Mouse (Mus musculus) naive thymus-derived CD4-positive, alpha-beta T cell, adult 2 months (primary cell): ENCODE results near the gene Dhrs1.

ENCODE experiments used
- DNase-seq: peaks from one replicate; pipeline ENCODE4 v3.0.0-alpha.2; 2011; ENCODE audit warnings: low read depth

Dhrs1 gene

GRCm38 (mm10) chr14:55745180-55745860, at the start of gene Dhrs1, which contains the start of gene Nop9:
Gene Dhrs1 (minus strand): TSS chr14:55745690.
Gene Nop9 (plus strand): TSS chr14:55745693.
- DNase-seq, result peak; percentile 88

- DNase-seq, result no peak
Measured at GRCm38 (mm10) chr14:55793946-55794345, 48.5 kb upstream of the Dhrs1 start.

GRCm38 (mm10) chr14:55793461-55793860, 48.0 kb upstream of the Dhrs1 start:
- no peak for DNase-seq

GRCm38 (mm10) chr14:55788256-55789050, 43.0 kb upstream of the Dhrs1 start, which contains the start of gene Ripk3:
Gene Ripk3 (minus strand): TSS chr14:55788865.
- DNase-seq, result peak; percentile 82

GRCm38 (mm10) chr14:55787731-55788130, 42.2 kb upstream of the Dhrs1 start:
- DNase-seq, result peak; percentile 16

- no peak for DNase-seq
Measured at GRCm38 (mm10) chr14:55785195-55785594, 39.7 kb upstream of the Dhrs1 start.

GRCm38 (mm10) chr14:55783958-55784235, 38.4 kb upstream of the Dhrs1 start, which contains the start of gene Adcy4:
Gene Adcy4 (minus strand): TSS chr14:55784095.
- no peak for DNase-seq

GRCm38 (mm10) chr14:55783171-55783957, 37.9 kb upstream of the Dhrs1 start:
- DNase-seq, result no peak

- no peak for DNase-seq
Measured at GRCm38 (mm10) chr14:55782361-55782960, 37.0 kb upstream of the Dhrs1 start.

- peak; percentile 83 for DNase-seq
Measured at GRCm38 (mm10) chr14:55781310-55781709, 35.8 kb upstream of the Dhrs1 start.

GRCm38 (mm10) chr14:55780736-55781135, 35.2 kb upstream of the Dhrs1 start:
- DNase-seq, result no peak

- no peak for DNase-seq
Measured at GRCm38 (mm10) chr14:55779656-55780055, 34.2 kb upstream of the Dhrs1 start.

- DNase-seq, result no peak
Measured at GRCm38 (mm10) chr14:55778686-55779085, 33.2 kb upstream of the Dhrs1 start.

GRCm38 (mm10) chr14:55777806-55778205, 32.3 kb upstream of the Dhrs1 start:
- DNase-seq, result no peak

GRCm38 (mm10) chr14:55777176-55777575, 31.7 kb upstream of the Dhrs1 start:
- no peak for DNase-seq

GRCm38 (mm10) chr14:55776711-55777110, 31.2 kb upstream of the Dhrs1 start:
- no peak for DNase-seq

GRCm38 (mm10) chr14:55769087-55769703, 23.7 kb upstream of the Dhrs1 start:
- no peak for DNase-seq

- DNase-seq, result no peak
Measured at GRCm38 (mm10) chr14:55768555-55768954, 23.1 kb upstream of the Dhrs1 start.

- DNase-seq, result no peak
Measured at GRCm38 (mm10) chr14:55767519-55768414, 22.3 kb upstream of the Dhrs1 start.

GRCm38 (mm10) chr14:55765696-55766095, 20.2 kb upstream of the Dhrs1 start, which contains the start of gene Ltb4r1:
Gene Ltb4r1 (plus strand): TSS chr14:55765962.
- no peak for DNase-seq

GRCm38 (mm10) chr14:55763166-55763565, 17.7 kb upstream of the Dhrs1 start:
- no peak for DNase-seq
